Mouse (Mus musculus): ENCODE results near the gene Gm9837.

Gm9837 gene

GRCm38 (mm10) chr11:53469968-53470695 is at the start of gene Gm9837:
TSS of gene Gm9837 (minus strand) at chr11:53470479.
- DNase-seq (ENCODE audit: low spot score in 2 of 2) = peak; percentile 67 to 77

GRCm38 (mm10) chr11:53519207-53520121 is 49.2 kb upstream of the Gm9837 start, which contains the start of gene Sept8:
TSS of gene Sept8 (plus strand) at chr11:53519257.
- peak; percentile 18 to 38 for DNase-seq (ENCODE audit: low spot score in 2 of 2)

GRCm38 (mm10) chr11:53518759-53519158 is 48.5 kb upstream of the Gm9837 start:
- peak in 1 of 2 experiments; percentile 18 for DNase-seq (ENCODE audit: low spot score in 2 of 2)

GRCm38 (mm10) chr11:53516775-53517627 is 46.7 kb upstream of the Gm9837 start:
- peak in 1 of 2 experiments; percentile 20 for DNase-seq (ENCODE audit: low spot score in 2 of 2)

- no peak for DNase-seq (ENCODE audit: low spot score in 2 of 2)
Measured at GRCm38 (mm10) chr11:53510351-53510750, 40.1 kb upstream of the Gm9837 start.

GRCm38 (mm10) chr11:53508591-53508990 is 38.3 kb upstream of the Gm9837 start:
- DNase-seq (ENCODE audit: low spot score in 2 of 2) = no peak

GRCm38 (mm10) chr11:53508152-53508551 is 37.9 kb upstream of the Gm9837 start:
- no peak for DNase-seq (ENCODE audit: low spot score in 2 of 2)

- DNase-seq (ENCODE audit: low spot score in 2 of 2) = no peak
Measured at GRCm38 (mm10) chr11:53507098-53507805, 37.0 kb upstream of the Gm9837 start.

- DNase-seq (ENCODE audit: low spot score in 2 of 2) = no peak
Measured at GRCm38 (mm10) chr11:53505026-53505663, 34.9 kb upstream of the Gm9837 start.

GRCm38 (mm10) chr11:53504376-53504775 is 34.1 kb upstream of the Gm9837 start:
- DNase-seq (ENCODE audit: low spot score in 2 of 2) = no peak

- DNase-seq (ENCODE audit: low spot score in 2 of 2) = no peak
Measured at GRCm38 (mm10) chr11:53503738-53504137, 33.5 kb upstream of the Gm9837 start.

- no peak for DNase-seq (ENCODE audit: low spot score in 2 of 2)
Measured at GRCm38 (mm10) chr11:53502039-53502765, 31.9 kb upstream of the Gm9837 start.

- DNase-seq (ENCODE audit: low spot score in 2 of 2) = no peak
Measured at GRCm38 (mm10) chr11:53500569-53500968, 30.3 kb upstream of the Gm9837 start.

- DNase-seq (ENCODE audit: low spot score in 2 of 2) = peak in 1 of 2 experiments; percentile 5
Measured at GRCm38 (mm10) chr11:53496946-53497345, 26.7 kb upstream of the Gm9837 start.

- no peak for DNase-seq (ENCODE audit: low spot score in 2 of 2)
Measured at GRCm38 (mm10) chr11:53495417-53495816, 25.1 kb upstream of the Gm9837 start.

GRCm38 (mm10) chr11:53493243-53493955 is 23.1 kb upstream of the Gm9837 start:
- no peak for DNase-seq (ENCODE audit: low spot score in 2 of 2)

GRCm38 (mm10) chr11:53491954-53492401 is 21.7 kb upstream of the Gm9837 start:
- no peak for DNase-seq (ENCODE audit: low spot score in 2 of 2)

GRCm38 (mm10) chr11:53489421-53489820 is 19.1 kb upstream of the Gm9837 start:
- DNase-seq (ENCODE audit: low spot score in 2 of 2) = no peak

- DNase-seq (ENCODE audit: low spot score in 2 of 2) = no peak
Measured at GRCm38 (mm10) chr11:53489007-53489406, 18.7 kb upstream of the Gm9837 start.
